Mouse (Mus musculus): ENCODE data around the gene Per1. TPM values are rescaled to one million over a fixed set of nuclear protein-coding genes. Genes with fewer than 3 reads are reported as not detected.

Gene Per1
- polyA plus RNA-seq, 1 experiment, result 1.4 TPM

DNA sequence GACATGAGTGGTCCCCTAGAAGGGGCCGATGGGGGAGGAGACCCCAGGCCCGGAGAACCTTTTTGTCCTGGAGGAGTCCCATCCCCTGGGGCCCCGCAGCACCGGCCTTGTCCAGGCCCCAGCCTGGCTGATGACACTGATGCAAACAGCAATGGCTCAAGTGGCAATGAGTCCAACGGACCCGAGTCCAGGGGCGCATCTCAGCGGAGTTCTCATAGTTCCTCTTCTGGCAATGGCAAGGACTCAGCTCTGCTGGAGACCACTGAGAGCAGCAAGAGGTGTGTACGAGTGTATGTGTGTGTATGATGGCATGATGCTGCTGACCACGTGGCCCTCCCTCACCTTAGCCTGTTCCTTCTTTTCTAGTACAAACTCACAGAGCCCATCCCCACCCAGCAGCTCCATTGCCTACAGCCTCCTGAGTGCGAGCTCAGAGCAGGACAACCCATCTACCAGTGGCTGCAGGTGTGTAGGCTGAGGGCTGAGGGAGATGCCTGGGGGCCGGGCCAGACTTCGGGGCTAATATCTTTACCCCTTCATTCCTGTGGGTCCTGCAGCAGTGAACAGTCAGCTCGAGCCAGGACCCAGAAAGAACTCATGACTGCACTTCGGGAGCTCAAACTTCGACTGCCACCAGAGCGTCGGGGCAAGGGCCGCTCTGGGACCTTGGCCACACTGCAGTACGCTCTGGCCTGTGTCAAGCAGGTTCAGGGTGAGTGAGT is 5.8 kb downstream of the Per1 start:
- Histone ChIP-seq H3K4me3 (replicated peaks) (peak overlapping the region; percentile 65), H3K4me1 (ENCODE audit: control insufficient read depth) (peaks cover 50% of the 10 kb centered on the region), H3K36me3 (ENCODE audit: control insufficient read depth) (peaks cover 54% of the 10 kb centered on the region), H3K9me3 (ENCODE audit: control insufficient read depth, low read length) (no peaks in the 10 kb centered on the region), H3K27me3 (ENCODE audit: control insufficient read depth) (no peaks in the 10 kb centered on the region)
- no peak for TF ChIP-seq GATA1 (IDR thresholded peaks at IDR 0.05; ENCODE audit: low read length)
- TF ChIP-seq TAL1 (IDR thresholded peaks at IDR 0.05; ENCODE audit: low read length), result no peak

DNA sequence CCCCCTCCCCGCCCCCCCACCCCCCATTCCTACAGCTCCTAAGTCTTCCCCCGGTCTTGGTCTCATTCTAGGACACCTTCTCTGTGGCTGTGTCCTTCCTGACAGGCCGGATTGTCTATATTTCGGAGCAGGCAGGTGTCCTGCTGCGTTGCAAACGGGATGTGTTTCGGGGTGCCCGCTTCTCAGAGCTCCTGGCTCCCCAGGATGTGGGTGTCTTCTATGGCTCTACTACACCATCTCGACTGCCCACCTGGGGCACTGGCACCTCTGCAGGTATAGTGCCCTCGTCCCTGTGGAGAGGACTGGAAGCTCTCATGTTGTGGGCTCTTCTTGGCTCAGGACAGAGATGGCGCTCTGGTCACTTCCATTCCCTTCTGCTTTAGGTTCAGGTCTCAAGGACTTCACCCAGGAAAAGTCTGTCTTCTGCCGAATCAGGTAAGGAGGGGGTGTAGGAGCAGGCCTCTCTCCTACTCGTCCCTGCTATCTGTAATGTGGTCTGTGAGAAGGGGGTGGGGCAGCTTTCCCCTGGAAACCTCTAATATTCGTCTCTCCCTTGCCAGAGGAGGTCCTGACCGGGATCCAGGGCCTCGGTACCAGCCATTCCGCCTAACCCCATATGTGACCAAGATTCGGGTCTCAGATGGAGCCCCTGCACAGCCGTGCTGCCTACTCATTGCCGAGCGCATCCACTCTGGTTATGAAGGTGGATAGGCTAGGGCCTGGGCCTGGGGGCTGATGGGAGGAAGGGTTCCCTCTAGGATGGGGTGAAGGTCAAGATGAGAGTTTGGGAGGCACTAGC is 6.8 kb downstream of the Per1 start:
- H3K4me3 ChIP-seq (replicated peaks), result no peak overlapping the region
- peaks cover 40% of the 10 kb centered on the region for H3K4me1 ChIP-seq (ENCODE audit: control insufficient read depth)
- no peaks in the 10 kb centered on the region for H3K27me3 ChIP-seq (ENCODE audit: control insufficient read depth)
- TF ChIP-seq GATA1 (IDR thresholded peaks at IDR 0.05; ENCODE audit: low read length), result no peak
- TF ChIP-seq TAL1 (IDR thresholded peaks at IDR 0.05; ENCODE audit: low read length), result no peak
- peaks cover 61% of the 10 kb centered on the region for H3K36me3 ChIP-seq (ENCODE audit: control insufficient read depth)
- no peaks in the 10 kb centered on the region for H3K9me3 ChIP-seq (ENCODE audit: control insufficient read depth, low read length)

GRCm38 (mm10) chr11:69102403-69102725 is 7.3 kb downstream of the Per1 start:
- Histone ChIP-seq H3K4me3 (replicated peaks) (no peak overlapping the region), H3K36me3 (ENCODE audit: control insufficient read depth) (peaks cover 67% of the 10 kb centered on the region), H3K4me1 (ENCODE audit: control insufficient read depth) (peaks cover 35% of the 10 kb centered on the region)

DNA sequence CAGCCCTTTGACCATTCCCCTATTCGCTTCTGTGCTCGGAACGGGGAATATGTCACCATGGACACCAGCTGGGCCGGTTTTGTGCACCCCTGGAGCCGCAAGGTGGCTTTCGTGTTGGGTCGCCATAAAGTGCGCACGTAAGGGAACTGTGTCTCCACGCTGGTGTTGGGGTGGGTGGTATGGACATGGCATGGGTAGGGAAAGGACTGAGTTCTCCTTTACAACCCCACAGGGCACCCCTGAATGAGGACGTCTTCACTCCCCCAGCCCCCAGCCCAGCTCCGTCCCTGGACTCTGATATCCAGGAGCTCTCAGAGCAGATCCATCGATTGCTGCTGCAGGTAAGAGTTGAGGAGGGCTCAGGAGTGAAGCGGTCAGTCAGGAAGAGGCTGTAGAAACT is 8.1 kb downstream of the Per1 start:
- no peak for TF ChIP-seq TAL1 (IDR thresholded peaks at IDR 0.05; ENCODE audit: low read length)
- TF ChIP-seq GATA1 (IDR thresholded peaks at IDR 0.05; ENCODE audit: low read length), result no peak
- H3K4me3 ChIP-seq (replicated peaks), result no peak overlapping the region
- H3K36me3 ChIP-seq (ENCODE audit: control insufficient read depth), result peaks cover 74% of the 10 kb centered on the region
- peaks cover 29% of the 10 kb centered on the region for H3K4me1 ChIP-seq (ENCODE audit: control insufficient read depth)
- H3K27me3 ChIP-seq (ENCODE audit: control insufficient read depth), result no peaks in the 10 kb centered on the region
- H3K9me3 ChIP-seq (ENCODE audit: control insufficient read depth, low read length), result no peaks in the 10 kb centered on the region

More at GRCm38 (mm10) chr11:69102403-69102725, 7.3 kb downstream of the Per1 start:
- H3K9me3 ChIP-seq (ENCODE audit: control insufficient read depth, low read length), result no peaks in the 10 kb centered on the region
- no peak for TF ChIP-seq TAL1 (IDR thresholded peaks at IDR 0.05; ENCODE audit: low read length)
- no peak for TF ChIP-seq GATA1 (IDR thresholded peaks at IDR 0.05; ENCODE audit: low read length)
- H3K27me3 ChIP-seq (ENCODE audit: control insufficient read depth), result no peaks in the 10 kb centered on the region

- H3K9me3 ChIP-seq (ENCODE audit: control insufficient read depth, low read length), result no peaks in the 10 kb centered on the region
- no peak overlapping the region for H3K4me3 ChIP-seq (replicated peaks)
- H3K36me3 ChIP-seq (ENCODE audit: control insufficient read depth), result peaks cover 80% of the 10 kb centered on the region
- H3K4me1 ChIP-seq (ENCODE audit: control insufficient read depth), result peaks cover 22% of the 10 kb centered on the region
- no peaks in the 10 kb centered on the region for H3K27me3 ChIP-seq (ENCODE audit: control insufficient read depth)
- TF ChIP-seq TAL1 (IDR thresholded peaks at IDR 0.05; ENCODE audit: low read length) (no peak), GATA1 (IDR thresholded peaks at IDR 0.05; ENCODE audit: low read length) (no peak)
Observed at GRCm38 (mm10) chr11:69103531-69104435, 8.8 kb downstream of the Per1 start.

DNA sequence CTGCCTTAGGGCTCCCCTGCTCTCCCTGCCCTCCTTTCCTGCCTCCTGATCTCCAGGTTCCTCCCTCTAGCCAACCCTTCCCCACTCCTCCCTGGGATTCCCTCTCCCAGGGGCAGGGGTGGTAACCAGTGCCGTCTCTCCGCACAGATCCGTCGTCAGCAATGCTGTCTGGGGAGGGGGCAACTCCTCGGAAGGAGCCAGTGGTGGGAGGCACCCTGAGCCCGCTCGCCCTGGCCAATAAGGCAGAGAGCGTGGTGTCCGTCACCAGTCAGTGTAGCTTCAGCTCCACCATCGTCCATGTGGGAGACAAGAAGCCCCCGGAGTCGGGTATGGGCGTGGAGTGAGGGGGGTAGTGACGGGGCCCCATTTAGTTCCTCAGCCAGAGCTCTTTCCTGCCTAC is 9.5 kb downstream of the Per1 start:
- H3K36me3 ChIP-seq (ENCODE audit: control insufficient read depth), result peaks cover 87% of the 10 kb centered on the region

GRCm38 (mm10) chr11:69105227-69105626 is 10.2 kb downstream of the Per1 start:
- Histone ChIP-seq H3K36me3 (ENCODE audit: control insufficient read depth) (peaks cover 89% of the 10 kb centered on the region), H3K4me1 (ENCODE audit: control insufficient read depth) (peaks cover 21% of the 10 kb centered on the region), H3K27me3 (ENCODE audit: control insufficient read depth) (no peaks in the 10 kb centered on the region), H3K4me3 (replicated peaks) (no peak overlapping the region), H3K9me3 (ENCODE audit: control insufficient read depth, low read length) (no peaks in the 10 kb centered on the region)
- TF ChIP-seq GATA1 (IDR thresholded peaks at IDR 0.05; ENCODE audit: low read length), result no peak

More for the DNA sequence above, 9.5 kb downstream of the Per1 start:
- TF ChIP-seq TAL1 (IDR thresholded peaks at IDR 0.05; ENCODE audit: low read length), result no peak
- Histone ChIP-seq H3K9me3 (ENCODE audit: control insufficient read depth, low read length) (no peaks in the 10 kb centered on the region), H3K27me3 (ENCODE audit: control insufficient read depth) (no peaks in the 10 kb centered on the region), H3K4me1 (ENCODE audit: control insufficient read depth) (peaks cover 22% of the 10 kb centered on the region), H3K4me3 (replicated peaks) (no peak overlapping the region)

DNA sequence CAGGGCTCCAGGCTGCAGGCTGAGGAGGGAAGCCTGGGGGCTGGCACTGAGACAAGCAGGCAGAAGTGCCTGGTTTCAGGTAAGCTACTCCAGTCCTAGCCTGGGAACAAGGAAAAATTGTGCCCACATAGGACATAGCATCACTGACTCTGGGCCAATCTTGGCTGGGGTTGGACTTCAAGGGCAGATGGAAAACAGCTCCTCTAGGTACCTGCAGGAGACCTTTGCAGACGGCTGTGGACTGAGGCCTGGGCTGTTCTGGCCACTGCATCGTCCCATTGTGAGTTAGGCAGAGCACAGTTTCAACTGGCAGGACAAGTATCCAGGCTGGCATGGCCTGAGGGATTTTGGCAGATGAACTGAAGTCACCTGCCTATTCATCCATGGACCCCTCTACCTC is 10.8 kb downstream of the Per1 start:
- Histone ChIP-seq H3K27me3 (ENCODE audit: control insufficient read depth) (no peaks in the 10 kb centered on the region), H3K9me3 (ENCODE audit: control insufficient read depth, low read length) (no peaks in the 10 kb centered on the region), H3K36me3 (ENCODE audit: control insufficient read depth) (peaks cover 86% of the 10 kb centered on the region), H3K4me3 (replicated peaks) (no peak overlapping the region), H3K4me1 (ENCODE audit: control insufficient read depth) (peaks cover 21% of the 10 kb centered on the region)
- TF ChIP-seq GATA1 (IDR thresholded peaks at IDR 0.05; ENCODE audit: low read length), result no peak
- no peak for TF ChIP-seq TAL1 (IDR thresholded peaks at IDR 0.05; ENCODE audit: low read length)

DNA sequence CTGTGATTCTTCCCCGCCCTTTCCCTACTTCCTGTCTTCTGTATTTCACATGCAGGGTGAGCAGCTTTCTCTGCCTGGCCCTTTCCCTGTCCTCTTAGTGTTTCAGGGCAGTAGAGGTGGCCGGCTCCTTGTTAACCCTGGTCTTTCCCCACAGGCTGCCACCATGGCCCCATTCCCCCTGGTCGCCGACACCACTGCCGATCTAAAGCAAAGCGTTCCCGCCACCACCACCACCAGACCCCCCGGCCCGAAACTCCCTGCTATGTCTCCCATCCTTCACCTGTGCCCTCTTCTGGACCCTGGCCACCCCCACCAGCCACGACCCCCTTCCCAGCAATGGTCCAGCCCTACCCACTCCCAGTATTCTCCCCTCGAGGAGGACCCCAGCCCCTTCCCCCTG is 11.3 kb downstream of the Per1 start:
- peaks cover 81% of the 10 kb centered on the region for H3K36me3 ChIP-seq (ENCODE audit: control insufficient read depth)
- no peak overlapping the region for H3K4me3 ChIP-seq (replicated peaks)
- TF ChIP-seq TAL1 (IDR thresholded peaks at IDR 0.05; ENCODE audit: low read length), result no peak
- TF ChIP-seq GATA1 (IDR thresholded peaks at IDR 0.05; ENCODE audit: low read length), result no peak
- H3K9me3 ChIP-seq (ENCODE audit: control insufficient read depth, low read length), result no peaks in the 10 kb centered on the region
- H3K4me1 ChIP-seq (ENCODE audit: control insufficient read depth), result peaks cover 25% of the 10 kb centered on the region
- H3K27me3 ChIP-seq (ENCODE audit: control insufficient read depth), result peaks cover 1% of the 10 kb centered on the region

All from erythroblast, embryonic 14.5 days (primary cell).